Mouse (Mus musculus) embryonic fibroblast, embryonic 13.5 days (primary cell): ENCODE measurements around the gene Jmjd6.

ENCODE experiments used
- CTCF ChIP-seq: IDR thresholded peaks from 2 replicates; pipeline ENCODE4 v1.5.1; 2011; ENCODE audit warnings: mild to moderate bottlenecking, control low read depth, low read length, moderate library complexity, borderline replicate concordance; ENCODE audit not compliant: insufficient read depth
- POLR2A ChIP-seq: IDR thresholded peaks from 2 replicates; pipeline ENCODE4 v1.6.1; 2011; ENCODE audit warnings: low read depth, mild to moderate bottlenecking, control low read depth, low read length, moderate library complexity

- TF ChIP-seq POLR2A = peak; percentile 99
- no peak for TF ChIP-seq CTCF
Observed at GRCm38 (mm10) chr11:116852891-116853511, 9.8 kb upstream of the Jmjd6 start, which contains the start of gene Srsf2.
